Comparison of ENCODE assay signal across 8 mouse cellular contexts in genomic region chr3:90603623-90604022, GRCm38 (mm10). TPM values are rescaled to one million over a fixed set of nuclear protein-coding genes. Genes with fewer than 3 reads are reported as not detected.
A peak's percentile ranks its signal among the peaks of the same experiment; 100 is the strongest.
DNase-seq lines count a peak whose midpoint lies in the region; ATAC-seq lines count a peak whose summit lies in the region.

Gene S100a4, plus strand, starts transcription at chr3:90603771.

- ATAC-seq in monocyte, adult 5-6 weeks (replicated peaks; ENCODE audit: insufficient number of reproducible peaks, low FRiP score, low TSS enrichment, poor library complexity, severe bottlenecking), result peak; percentile 74

- H3K4me1 ChIP-seq in hindbrain, embryonic 10.5 days (replicated peaks), result peaks cover 13% of the 10 kb centered on the region; the same call in 1 of the 2 replicates

- H3K9me3 ChIP-seq in hindbrain, embryonic 10.5 days, result no peaks in the 10 kb centered on the region

- no peak for DNase-seq in adrenal gland, postnatal 4 days (ENCODE audit: low spot score in 2 of 2)
- no peak for DNase-seq in adrenal gland, postnatal 36 days
- peak; percentile 24 for DNase-seq in retina, postnatal 1 day
- DNase-seq in retina, embryonic 14.5 days (ENCODE audit: low spot score), result no peak
- DNase-seq in gonadal fat pad, adult 2 months (ENCODE audit: low read depth), result no peak
- no peak for DNase-seq in layer of hippocampus, postnatal 36 days
- no peak for DNase-seq in hindbrain, embryonic 10.5 days (ENCODE audit: low spot score)

- no peak within 1 kb of the TSS for H3K27ac ChIP-seq in hindbrain, embryonic 10.5 days

- no peaks in the 10 kb centered on the region for H3K36me3 ChIP-seq in hindbrain, embryonic 10.5 days

- no peak within 1 kb of the TSS for H3K4me3 ChIP-seq in hindbrain, embryonic 10.5 days

- WGBS in hindbrain, embryonic 10.5 days, result 59% methylated on average over 3 of the region's 3 CpGs

- no peaks in the 10 kb centered on the region for H3K27me3 ChIP-seq in hindbrain, embryonic 10.5 days (ENCODE audit: insufficient read depth, poor library complexity, severe bottlenecking)

RNA-seq across cellular contexts. Expression of gene S100a4, which starts in this region (rescaled TPM):
- 10 to 100 TPM; 11.4 to 14.7 TPM for total RNA-seq in adrenal gland, postnatal 4 days (2021)
- total RNA-seq in adrenal gland, postnatal 36 days (2021), result 10 to 100 TPM in 1 of 2 experiments, 1 to 10 TPM in 1; 9.0 to 11.5 TPM
- polyA plus RNA-seq in gonadal fat pad, adult 2 months (2012; rRNA removed), result 27.8 and 69.1 TPM in 2 replicates
- 562 to 1,115 TPM (median 1,082 TPM) in 3 replicates for total RNA-seq in monocyte, adult 5-6 weeks (2017)
- total RNA-seq in layer of hippocampus, postnatal 36 days (2021), result 1 to 10 TPM; 2.7 to 3.8 TPM
- not detected in 2 replicates for polyA plus RNA-seq in hindbrain, embryonic 10.5 days (2016; fragmentation: Nextera tagmentation; extraction: Ambion mirVana)

Comparison
In these comparisons a context has a peak if more than half of its experiments do, and no peak if none do; other contexts are left out.
1. RNA of gene S100a4 (total RNA-seq): 562 to 1,115 TPM in monocyte, adult 5-6 weeks; 11.4 to 14.7 TPM in adrenal gland, postnatal 4 days, 9.0 to 11.5 TPM in adrenal gland, postnatal 36 days and 2.7 to 3.8 TPM in layer of hippocampus, postnatal 36 days; every median in the first group is over 10 times any median in the second.
2. RNA of gene S100a4 (polyA plus RNA-seq): 27.8 to 69.1 TPM in gonadal fat pad, adult 2 months; not detected in hindbrain, embryonic 10.5 days; every median in the first group is over 10 times any median in the second.